Mouse (Mus musculus) spleen, postnatal 14 days (tissue): Measurements from ENCODE around the gene Matn4.
A peak's percentile ranks its signal among the peaks of the same experiment; 100 is the strongest.
"Not testable (repeated sequence)": the region's sequence is repeated elsewhere in the genome, so short reads cannot be mapped to it uniquely, and the experiment has no call there.

ENCODE experiments used
- DNase-seq, 2 experiments: peaks; one replicate each; pipeline ENCODE4 v3.0.0; 2021 to 2022; ENCODE audit warnings: low spot score in 2 of 2

The Matn4 gene

DNA sequence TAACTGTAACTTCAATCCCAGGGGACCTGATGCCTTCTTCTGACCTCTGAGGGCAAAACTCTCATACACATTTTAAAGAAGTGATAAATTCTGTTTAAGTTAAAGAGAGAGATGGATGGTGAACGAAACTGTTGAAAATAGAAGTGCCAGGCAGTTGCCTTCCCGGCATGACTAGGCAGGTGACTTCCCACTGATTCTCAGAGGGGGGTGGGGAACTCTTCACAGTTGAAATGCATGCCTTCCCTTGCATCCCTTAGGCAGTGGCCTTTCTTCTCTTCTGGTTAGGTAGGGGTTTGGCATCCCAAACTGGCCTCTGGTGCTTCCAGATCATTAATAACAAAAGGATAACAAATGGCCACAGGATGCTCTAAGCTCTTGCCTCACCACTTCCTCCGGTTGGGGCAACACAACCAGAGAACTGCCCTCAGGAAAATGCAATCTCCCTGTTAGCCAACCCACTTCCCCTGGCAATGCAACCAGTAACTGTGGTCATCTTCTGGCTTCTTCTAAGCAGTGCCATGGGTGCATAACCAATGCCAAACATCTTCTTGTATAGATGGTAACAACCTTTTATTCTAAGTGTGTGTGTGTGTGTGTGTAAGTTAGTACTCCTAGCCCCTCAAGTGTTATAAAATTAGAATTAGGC lies 32.4 kb downstream of the Matn4 start:
- DNase-seq: no peak

DNA sequence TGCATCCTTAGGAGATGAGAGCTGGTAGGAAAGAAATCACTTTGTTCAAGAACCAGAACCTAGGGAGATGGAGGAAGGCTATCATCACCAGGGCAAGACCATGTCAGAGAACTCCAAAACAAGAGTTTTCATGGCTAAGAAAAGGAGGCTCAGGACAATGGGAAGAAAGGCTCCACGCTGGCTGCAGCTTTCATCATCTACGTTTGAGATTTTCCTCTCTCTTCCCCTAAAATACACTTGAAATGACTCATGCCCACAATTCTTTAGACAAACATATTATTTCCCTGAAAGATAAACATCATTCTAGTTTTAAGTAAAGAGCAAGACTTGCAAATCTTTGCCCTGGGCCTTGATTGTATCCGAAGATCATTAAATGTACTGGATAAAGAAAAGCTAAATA lies 33.6 kb downstream of the Matn4 start:
- DNase-seq: no peak

DNA sequence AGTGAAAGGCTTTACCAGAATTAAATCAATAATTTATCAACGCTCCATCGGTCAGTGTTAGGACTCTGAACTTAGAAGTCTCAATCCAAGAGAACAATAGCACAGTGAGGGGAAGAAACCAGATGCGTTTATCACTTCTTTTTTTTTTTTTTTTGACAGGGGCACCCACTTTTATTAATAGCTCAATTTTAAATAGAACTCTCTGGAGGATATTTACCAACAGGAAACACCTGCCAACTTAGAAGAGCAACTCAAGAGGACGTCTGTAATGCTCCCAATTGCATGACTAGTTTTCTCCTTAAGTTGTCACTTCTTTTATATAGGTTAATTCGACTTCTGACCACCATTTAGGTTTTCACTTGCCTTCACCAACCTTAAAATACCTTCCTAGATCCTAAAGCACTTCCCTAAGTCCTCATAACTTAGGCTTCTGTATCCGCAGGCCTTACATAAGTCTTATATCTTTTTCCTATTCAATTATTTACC lies 36.3 kb downstream of the Matn4 start:
- DNase-seq: no peak

GRCm38 (mm10) chr2:164366947-164367346 lies 38.0 kb downstream of the Matn4 start:
- DNase-seq: no peak

DNA sequence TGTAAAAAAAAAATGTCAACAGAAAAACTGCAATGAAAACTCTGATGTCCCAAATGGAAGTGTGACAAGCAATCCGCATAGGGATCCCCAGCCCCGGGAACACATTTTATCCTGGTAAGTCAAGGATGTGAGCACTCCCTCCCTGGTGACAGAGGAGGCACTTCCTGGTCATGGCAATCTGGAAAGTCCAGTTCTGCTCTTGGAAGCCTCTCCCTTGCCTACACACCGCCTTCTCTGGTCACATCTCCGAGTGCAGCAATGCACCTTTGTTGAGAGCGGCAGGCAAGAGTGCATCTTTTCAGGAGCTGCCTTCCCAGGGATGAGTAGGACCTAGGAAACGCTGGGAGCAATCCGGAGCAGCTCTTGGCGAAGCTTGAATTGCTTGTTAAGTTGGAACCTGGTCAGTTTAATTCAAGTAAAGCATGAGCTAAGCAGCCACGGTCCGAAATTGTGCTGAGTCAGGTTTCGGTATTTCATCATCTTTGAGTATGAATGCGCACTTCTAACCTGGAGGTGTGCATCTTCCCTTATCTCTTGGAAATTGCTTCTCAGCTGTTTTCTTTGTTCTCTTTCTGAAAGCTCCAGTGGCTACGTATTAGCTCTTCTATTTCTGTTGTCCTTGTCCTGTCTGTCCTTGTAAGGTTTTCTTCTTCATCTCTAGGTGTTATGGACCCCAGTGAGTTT lies 43.8 kb downstream of the Matn4 start:
- no peak for DNase-seq

GRCm38 (mm10) chr2:164359668-164360067 lies 45.3 kb downstream of the Matn4 start:
- no peak for DNase-seq

DNA sequence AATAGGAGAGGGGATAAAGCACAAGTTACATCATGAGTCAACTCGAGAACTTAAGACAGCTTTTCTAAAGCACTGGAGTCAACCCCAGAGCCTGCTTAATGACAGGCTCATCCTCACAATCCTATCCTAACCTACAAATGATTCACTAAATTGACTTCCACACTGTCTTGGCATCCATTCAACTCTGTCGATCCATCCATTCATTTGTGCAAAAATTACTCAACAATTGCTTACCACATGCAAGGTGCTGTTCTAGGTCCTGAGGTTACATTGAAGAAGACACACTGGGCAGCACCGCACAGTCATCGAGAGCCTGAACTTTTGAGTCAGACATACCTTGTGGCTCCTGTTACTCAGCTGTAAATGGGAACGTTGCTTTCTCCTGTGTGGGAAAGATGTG lies 45.9 kb downstream of the Matn4 start:
- no peak for DNase-seq

DNA sequence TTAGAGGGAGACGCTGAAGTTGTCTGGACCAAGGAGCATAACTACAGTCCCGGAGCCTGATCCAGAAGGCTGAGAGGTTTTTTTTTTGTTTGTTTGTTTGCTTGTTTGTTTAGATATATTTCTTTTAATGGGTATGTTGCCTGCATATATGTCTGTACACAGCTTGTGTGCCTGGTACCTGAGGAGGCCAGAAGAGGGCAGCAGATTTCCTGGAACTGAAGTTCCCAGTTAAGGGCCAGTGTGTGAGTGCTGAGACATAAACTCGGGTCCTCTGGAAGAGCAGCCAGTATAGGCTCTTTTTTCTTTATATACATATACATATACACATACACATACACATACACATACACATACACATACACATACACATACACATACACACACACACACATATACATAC lies 46.6 kb downstream of the Matn4 start:
- DNase-seq: no peak

GRCm38 (mm10) chr2:164356177-164356967 lies 48.6 kb downstream of the Matn4 start:
- no peak for DNase-seq

DNA sequence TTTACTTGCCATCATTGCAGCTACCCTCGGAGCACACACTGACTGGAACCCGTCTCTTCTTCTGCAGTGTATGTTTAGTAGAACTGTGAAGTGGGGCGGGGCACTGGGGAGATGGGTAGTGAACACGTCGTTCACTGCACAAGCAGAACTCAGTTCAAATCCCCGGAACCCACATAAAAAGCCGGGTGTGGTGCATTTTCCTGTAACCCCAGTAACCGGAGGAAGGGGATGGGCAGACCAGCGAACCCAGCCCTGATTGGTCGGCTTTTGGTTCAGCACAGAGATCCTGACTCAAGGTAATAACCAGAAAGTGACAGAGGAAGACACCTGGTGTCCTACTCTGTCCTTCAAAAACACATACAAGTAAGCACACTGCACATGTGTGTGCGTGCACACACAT lies 51.6 kb downstream of the Matn4 start:
- DNase-seq: no peak

DNA sequence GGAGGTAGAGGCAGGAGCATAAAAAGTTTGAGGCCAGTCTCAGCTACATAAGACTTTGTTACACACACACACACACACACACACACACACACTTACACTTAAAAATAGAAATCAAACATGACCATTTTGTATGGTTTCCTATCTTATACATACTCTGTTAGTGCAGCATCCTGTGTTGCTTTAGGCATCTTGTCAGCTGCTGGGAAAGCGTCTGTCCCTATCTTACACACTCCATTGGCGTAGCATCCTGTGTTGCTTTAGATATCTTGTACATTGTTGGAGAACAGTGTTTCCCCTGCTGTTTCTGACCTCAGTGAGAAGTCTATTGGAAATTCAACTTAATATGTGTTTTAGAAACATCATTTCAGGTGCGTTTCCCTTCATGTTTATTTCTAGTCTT lies 52.3 kb downstream of the Matn4 start:
- no peak for DNase-seq

DNA sequence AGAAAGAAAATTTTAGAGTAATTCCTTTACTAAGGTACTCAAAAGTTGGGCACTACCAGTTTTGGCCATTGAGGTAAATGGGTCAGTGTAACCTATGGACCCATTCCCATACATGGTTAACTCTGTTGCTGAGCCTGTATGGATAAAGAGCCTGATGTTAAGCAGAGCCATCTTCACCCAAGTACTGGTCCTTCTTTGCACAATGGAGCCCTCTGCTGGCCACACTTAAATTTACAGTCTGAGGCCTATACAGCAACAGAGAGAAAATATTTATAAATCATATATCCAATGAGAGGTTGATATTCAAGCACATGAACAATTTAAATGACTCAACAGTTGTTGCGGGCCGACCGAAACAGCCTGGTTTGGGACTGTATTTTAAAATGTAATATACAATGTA lies 56.0 kb downstream of the Matn4 start:
- DNase-seq: peak in 1 of 2 experiments; percentile 28

DNA sequence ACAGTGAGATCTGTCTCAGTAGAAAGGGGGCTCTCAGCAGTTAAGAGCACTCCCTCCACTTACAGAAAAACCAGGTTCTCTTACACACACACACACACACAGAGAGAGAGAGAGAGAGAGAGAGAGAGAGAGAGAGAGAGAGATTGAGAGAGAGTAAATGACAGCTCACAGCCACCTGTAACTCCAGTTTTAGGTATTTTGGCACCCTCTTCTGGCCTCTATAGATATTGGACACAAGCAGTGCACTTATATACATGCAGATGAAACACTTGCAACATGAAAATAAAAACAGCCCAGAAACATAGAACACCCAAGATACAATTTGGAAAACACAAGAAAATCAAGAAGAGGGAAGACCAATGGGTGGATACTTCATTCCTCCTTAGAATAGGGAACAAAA lies 57.3 kb downstream of the Matn4 start:
- not testable (repeated sequence) for DNase-seq

- DNase-seq: not testable (repeated sequence)
Measured at GRCm38 (mm10) chr2:164343732-164344131, 61.2 kb downstream of the Matn4 start.
